Mouse (Mus musculus) urinary bladder, postnatal 36 days (tissue): ENCODE results near the gene Aoc1.

ENCODE experiments used
- DNase-seq, 2 experiments: peaks; one replicate each; pipeline ENCODE4 v3.0.0; 2022; ENCODE audit warnings: low spot score in 2 of 2, mixed read lengths in 1 of 2

Gene Aoc1

GRCm38 (mm10) chr6:48909229-48909628 is 36.5 kb downstream of the Aoc1 start:
- no peak for DNase-seq

DNA sequence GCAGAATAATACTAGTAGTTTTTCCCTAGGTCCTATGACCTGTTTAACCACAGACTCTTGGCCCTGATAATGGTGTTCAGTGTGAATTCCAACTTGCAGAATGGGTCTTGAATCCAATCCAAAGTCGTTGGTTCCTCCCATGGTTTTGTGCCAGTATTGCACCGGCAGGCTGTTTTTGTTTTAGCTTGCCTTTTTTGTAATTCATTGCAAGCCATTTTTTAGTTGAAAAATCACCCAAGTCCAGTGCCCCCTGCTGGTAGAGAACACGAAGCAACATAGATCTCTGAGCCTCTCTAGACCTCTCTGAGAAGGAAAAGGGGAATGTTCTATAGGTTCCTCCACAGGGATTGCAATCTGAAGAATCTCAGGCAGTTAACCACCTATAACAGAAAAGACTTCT is 39.3 kb downstream of the Aoc1 start:
- no peak for DNase-seq

GRCm38 (mm10) chr6:48913587-48913986 is 40.9 kb downstream of the Aoc1 start:
- no peak for DNase-seq

- no peak for DNase-seq
Observed at GRCm38 (mm10) chr6:48929595-48929994, 56.9 kb downstream of the Aoc1 start, which contains the start of gene 1600015I10Rik. Gene 1600015I10Rik, plus strand, starts transcription at chr6:48929895.

GRCm38 (mm10) chr6:48949596-48949995 is 76.9 kb downstream of the Aoc1 start:
- no peak for DNase-seq

- DNase-seq: no peak
Observed at GRCm38 (mm10) chr6:48950676-48951075, 78.0 kb downstream of the Aoc1 start.

GRCm38 (mm10) chr6:48951630-48952029 is 78.9 kb downstream of the Aoc1 start:
- DNase-seq: no peak

DNA sequence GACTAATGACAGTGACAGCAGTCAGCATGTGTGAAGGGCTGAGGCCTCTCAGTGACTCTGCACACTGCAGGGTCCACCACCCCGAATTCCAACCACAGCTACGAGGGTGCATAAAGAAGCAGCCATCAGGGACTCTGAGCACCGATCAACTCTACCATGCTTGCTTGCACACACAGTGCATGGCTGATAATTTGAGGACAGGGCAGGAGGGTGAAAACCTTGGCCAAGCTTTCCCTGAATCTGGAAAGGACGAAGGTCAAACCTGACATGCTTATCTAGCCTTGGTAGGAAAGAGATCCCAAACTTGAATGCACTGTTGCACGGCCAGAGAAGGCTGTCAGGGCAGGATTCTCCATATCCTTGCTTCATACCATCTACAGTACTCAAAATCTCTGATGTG is 80.5 kb downstream of the Aoc1 start:
- DNase-seq: no peak

DNA sequence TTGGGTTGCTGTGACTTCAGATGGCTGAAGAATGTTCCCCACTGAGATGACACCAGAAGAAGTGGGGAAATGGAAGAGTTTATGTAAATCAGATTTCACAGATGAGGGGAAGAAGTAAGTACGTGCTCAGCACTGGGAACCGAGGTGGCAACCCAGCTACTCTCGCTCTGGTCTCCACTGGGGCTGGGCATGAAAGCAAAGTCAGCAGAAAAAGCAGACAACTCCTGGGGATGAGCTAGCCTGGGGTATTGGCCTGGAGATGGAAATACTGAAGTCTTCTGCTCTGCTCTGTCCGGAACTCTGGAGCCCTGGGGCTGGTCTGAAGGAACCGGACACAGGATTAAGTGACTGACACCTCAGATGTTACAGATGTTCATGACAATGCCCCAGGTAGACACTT is 81.5 kb downstream of the Aoc1 start:
- no peak for DNase-seq

DNA sequence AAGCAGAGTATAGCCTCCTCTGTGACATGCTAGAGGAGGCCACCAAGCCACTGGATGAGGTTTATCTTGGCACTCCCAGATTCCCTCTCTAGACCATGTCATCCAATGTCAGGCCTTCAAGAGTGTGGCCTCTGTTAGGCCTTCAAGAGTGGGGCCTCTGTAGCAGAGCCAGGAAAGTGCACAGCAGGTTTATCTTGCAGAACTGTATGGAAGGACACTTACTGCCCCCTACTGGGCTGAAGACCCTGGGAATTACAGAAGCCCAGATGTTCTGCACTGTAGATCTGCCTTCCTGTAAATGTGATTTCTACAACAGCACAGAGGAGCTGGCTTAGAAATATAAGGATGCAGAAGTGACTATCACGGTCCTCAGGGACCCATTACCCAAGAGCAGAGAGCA is 82.2 kb downstream of the Aoc1 start:
- DNase-seq: peak; percentile 43

DNA sequence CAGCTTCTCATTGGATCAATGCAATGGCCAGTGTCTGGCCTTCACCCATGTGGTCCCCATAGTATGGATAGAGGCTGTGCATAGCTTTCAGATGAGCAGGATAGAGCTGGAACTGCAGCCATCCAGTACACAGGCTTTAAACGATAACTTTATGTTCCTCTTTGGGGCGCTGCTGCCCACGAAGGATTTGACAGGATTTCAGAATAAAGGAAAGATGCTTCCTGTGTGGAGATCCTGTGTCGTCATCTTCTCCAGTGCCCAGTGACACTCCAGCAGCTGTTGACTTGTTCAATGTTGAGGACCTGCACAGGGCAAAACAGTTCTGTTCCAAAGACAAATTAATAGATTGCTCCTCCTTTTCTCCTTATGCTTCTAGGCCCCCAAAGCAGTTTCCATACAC is 84.1 kb downstream of the Aoc1 start:
- DNase-seq: no peak

DNA sequence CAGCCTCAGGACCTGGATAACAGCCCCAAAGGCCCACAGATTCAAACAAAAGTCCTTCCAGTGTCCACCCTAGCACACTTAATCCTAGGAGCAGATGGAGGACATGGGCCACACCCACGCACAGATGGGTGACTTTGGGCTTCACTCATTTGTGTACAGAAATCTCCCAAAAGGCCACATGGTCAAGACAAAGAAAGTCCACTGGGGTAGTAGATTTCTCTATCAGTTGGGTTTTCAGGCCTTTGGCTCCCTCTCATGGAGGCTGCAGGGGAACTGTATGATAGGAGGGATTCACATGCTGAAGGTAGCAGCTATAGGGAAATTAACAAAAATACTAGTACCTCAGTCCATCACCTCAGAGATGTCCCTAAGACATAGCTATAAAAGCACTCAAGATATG is 85.4 kb downstream of the Aoc1 start:
- peak; percentile 6 to 15 for DNase-seq
